Mouse (Mus musculus): ENCODE measurements around the gene Arhgdig. TPM values are rescaled to one million over a fixed set of nuclear protein-coding genes. Genes with fewer than 3 reads are reported as not detected.

Arhgdig gene
- polyA plus RNA-seq, 1 experiment from 2014 or later = 13.4 TPM

- Histone ChIP-seq H3K27ac (replicated peaks) (0 out of 2 replicates have a peak overlapping the region, but pooled peaks have one; percentile 26), H3K36me3 (replicated peaks) (no peaks in the 10 kb centered on the region), H3K4me3 (no peak overlapping the region), H3K9me3 (no peaks in the 10 kb centered on the region), H3K27me3 (replicated peaks; ENCODE audit: low read depth, poor library complexity, severe bottlenecking) (no peaks in the 10 kb centered on the region), H3K4me1 (peaks cover 20% of the 10 kb centered on the region)
- 45% methylated on average over 13 of the region's 13 CpGs for WGBS
- DNase-seq (ENCODE audit: low spot score) = no peak
These were observed 27.7 kb upstream of the Arhgdig start for GRCm38 (mm10) chr17:26235077-26235815.

- no peaks in the 10 kb centered on the region for H3K36me3 ChIP-seq (replicated peaks)
- H3K4me1 ChIP-seq = peaks cover 20% of the 10 kb centered on the region
- no peak overlapping the region for H3K4me3 ChIP-seq
- WGBS = 92% methylated on average over 8 of the region's 8 CpGs
- H3K9me3 ChIP-seq = no peaks in the 10 kb centered on the region
- H3K27ac ChIP-seq (replicated peaks) = no peak overlapping the region
- H3K27me3 ChIP-seq (replicated peaks; ENCODE audit: low read depth, poor library complexity, severe bottlenecking) = no peaks in the 10 kb centered on the region
- DNase-seq (ENCODE audit: low spot score) = no peak
These were observed 26.8 kb upstream of the Arhgdig start for GRCm38 (mm10) chr17:26234386-26234785.

DNA sequence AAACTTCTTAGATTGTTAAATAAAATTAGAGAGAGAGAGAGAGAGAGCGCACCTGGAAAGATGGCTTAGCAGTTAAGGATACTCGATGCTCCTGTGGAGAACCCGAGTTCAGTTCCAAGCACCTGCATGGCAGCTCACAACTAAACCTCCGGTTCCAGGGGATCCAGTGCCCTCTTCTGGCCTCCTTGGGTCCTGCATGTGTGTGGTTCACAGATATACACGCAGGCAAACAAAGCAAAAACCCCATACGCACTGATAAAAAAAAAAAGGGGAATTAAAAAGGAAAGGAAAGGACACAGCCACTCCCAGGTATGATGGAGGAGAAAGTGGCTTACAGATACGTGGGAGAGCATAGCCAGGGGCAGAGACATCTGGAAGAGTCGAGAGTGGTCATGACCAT is 25.3 kb upstream of the Arhgdig start:
- WGBS = 72% methylated on average over 8 of the region's 8 CpGs
- DNase-seq (ENCODE audit: low spot score) = no peak
- no peak overlapping the region for H3K4me3 ChIP-seq
- no peak overlapping the region for H3K27ac ChIP-seq (replicated peaks)
- no peaks in the 10 kb centered on the region for H3K9me3 ChIP-seq
- H3K36me3 ChIP-seq (replicated peaks) = no peaks in the 10 kb centered on the region
- no peaks in the 10 kb centered on the region for H3K27me3 ChIP-seq (replicated peaks; ENCODE audit: low read depth, poor library complexity, severe bottlenecking)
- peaks cover 20% of the 10 kb centered on the region for H3K4me1 ChIP-seq

DNA sequence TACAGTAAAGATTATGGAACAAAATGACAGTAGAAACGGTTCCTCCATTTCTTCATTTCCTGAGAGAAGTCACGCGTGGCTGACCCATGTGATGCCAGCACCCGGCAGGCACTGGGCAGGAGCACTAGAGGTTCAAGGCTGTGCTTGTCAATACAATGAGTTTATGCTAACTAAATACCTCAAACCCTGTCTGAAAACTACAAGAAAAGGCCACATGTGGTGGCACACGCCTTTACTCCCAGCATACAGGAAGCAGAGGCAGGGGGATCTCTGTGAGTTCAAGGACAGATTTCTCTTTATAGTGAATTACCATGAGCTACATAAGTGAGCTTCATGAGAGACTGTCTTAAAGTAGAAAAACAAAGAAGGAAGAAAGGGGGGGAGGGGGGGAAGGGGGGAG is 23.6 kb upstream of the Arhgdig start:
- Histone ChIP-seq H3K4me1 (peaks cover 14% of the 10 kb centered on the region), H3K36me3 (replicated peaks) (no peaks in the 10 kb centered on the region), H3K27me3 (replicated peaks; ENCODE audit: low read depth, poor library complexity, severe bottlenecking) (no peaks in the 10 kb centered on the region), H3K4me3 (no peak overlapping the region), H3K9me3 (no peaks in the 10 kb centered on the region), H3K27ac (replicated peaks) (no peak overlapping the region)
- no peak for DNase-seq (ENCODE audit: low spot score)
- WGBS = 90% methylated on average over 5 of the region's 5 CpGs

DNA sequence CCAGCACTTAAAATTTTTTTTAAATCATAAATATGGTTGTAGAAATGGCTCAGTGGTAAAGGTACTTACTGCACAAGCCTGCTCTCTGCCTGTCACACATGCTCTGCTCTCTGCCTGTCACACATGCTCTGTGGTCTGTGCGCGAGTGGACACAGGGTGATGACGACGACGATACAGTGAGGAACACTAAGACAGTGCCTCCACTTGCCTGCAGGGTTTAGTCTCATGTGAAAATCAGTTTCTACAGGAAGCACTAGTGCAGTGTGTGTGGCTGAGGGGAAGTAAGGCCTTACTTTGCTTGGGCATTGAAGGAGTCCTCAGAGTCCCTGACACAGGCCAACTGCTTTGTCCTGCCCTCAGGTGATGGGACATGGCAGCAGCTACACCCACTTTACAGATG is 22.2 kb upstream of the Arhgdig start:
- H3K36me3 ChIP-seq (replicated peaks) = no peaks in the 10 kb centered on the region
- H3K27ac ChIP-seq (replicated peaks) = no peak overlapping the region
- H3K4me3 ChIP-seq = no peak overlapping the region
- no peaks in the 10 kb centered on the region for H3K27me3 ChIP-seq (replicated peaks; ENCODE audit: low read depth, poor library complexity, severe bottlenecking)
- no peaks in the 10 kb centered on the region for H3K4me1 ChIP-seq
- no peaks in the 10 kb centered on the region for H3K9me3 ChIP-seq
- 94% methylated on average over 5 of the region's 5 CpGs for WGBS
- DNase-seq (ENCODE audit: low spot score) = no peak

GRCm38 (mm10) chr17:26225150-26225549 is 17.6 kb upstream of the Arhgdig start:
- H3K9me3 ChIP-seq = no peaks in the 10 kb centered on the region
- no peaks in the 10 kb centered on the region; the same call in 1 of the 2 replicates for H3K36me3 ChIP-seq (replicated peaks)
- no peaks in the 10 kb centered on the region for H3K27me3 ChIP-seq (replicated peaks; ENCODE audit: low read depth, poor library complexity, severe bottlenecking)
- WGBS = 88% methylated on average over 12 of the region's 12 CpGs
- DNase-seq (ENCODE audit: low spot score) = no peak
- no peaks in the 10 kb centered on the region for H3K4me1 ChIP-seq
- no peak overlapping the region for H3K27ac ChIP-seq (replicated peaks)
- H3K4me3 ChIP-seq = no peak overlapping the region

DNA sequence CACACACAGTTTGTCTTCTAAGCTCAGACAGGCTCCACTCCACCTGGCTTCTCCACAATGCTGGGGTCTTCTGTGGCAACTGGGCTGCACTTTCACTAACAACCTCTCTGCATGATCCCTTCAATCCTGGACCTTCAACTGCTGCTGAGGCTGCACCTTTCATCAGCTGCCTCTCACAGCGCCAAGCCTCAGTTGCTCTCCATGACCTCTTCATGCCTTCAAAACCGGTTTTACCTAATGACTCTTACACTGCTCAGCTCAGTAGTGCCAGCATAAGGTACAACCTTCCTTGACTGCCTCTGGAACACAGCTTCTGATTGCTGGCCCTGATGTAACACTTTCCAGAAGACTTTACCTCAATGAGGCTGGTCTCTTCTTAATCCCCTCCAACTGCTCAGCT is 13.9 kb upstream of the Arhgdig start:
- Histone ChIP-seq H3K4me1 (no peaks in the 10 kb centered on the region), H3K36me3 (replicated peaks) (peaks cover 8% of the 10 kb centered on the region; the same call in 1 of the 2 replicates), H3K27me3 (replicated peaks; ENCODE audit: low read depth, poor library complexity, severe bottlenecking) (no peaks in the 10 kb centered on the region), H3K9me3 (no peaks in the 10 kb centered on the region), H3K27ac (replicated peaks) (no peak overlapping the region), H3K4me3 (no peak overlapping the region)
- WGBS = 71% methylated on average over 2 of the region's 2 CpGs
- DNase-seq (ENCODE audit: low spot score) = no peak

DNA sequence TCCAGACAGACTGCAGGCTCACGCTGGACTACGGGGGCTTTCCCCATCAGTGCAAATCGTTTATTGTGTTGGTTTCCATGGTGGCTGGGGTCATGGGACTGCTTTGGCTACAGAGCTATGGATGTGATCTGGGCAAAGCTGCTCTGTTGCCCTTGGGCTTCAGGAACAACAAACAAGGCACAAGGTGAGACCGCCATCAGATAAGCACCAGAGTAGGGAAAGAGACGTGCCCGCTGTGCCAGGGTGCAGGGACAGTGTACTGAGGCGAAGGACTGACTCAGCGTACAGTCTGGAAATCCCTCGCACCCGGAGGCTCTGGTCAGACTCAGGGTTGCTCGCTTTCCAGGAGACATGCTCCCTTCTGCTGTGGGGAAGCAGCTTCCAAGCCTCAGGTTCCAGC is 5.1 kb upstream of the Arhgdig start:
- Histone ChIP-seq H3K9me3 (no peaks in the 10 kb centered on the region), H3K4me3 (no peak overlapping the region), H3K4me1 (no peaks in the 10 kb centered on the region), H3K27ac (replicated peaks) (no peak overlapping the region), H3K36me3 (replicated peaks) (peaks cover 8% of the 10 kb centered on the region; the same call in 1 of the 2 replicates), H3K27me3 (replicated peaks; ENCODE audit: low read depth, poor library complexity, severe bottlenecking) (no peaks in the 10 kb centered on the region)
- 91% methylated on average over 11 of the region's 11 CpGs for WGBS
- no peak for DNase-seq (ENCODE audit: low spot score)

DNA sequence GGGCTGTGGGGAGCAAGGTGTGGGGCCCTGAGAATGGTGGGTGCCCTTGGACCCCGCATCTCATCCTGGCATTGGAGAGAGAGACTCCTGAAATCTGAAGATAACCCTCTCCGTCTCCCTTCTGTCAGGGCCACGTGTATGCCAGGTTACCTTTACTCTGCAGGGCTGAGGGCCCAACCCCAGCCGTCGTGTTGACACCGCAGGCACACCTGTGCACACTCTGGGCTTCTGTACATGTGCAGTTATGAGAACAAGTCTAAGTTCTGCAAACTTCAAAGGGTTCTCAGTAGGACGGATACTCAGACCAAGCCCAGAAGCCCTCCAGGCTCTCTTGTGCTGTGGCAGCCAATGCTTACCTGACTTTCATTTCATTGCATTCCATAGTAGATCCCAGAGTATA is 4.7 kb upstream of the Arhgdig start:
- Histone ChIP-seq H3K27ac (replicated peaks) (no peak overlapping the region), H3K27me3 (replicated peaks; ENCODE audit: low read depth, poor library complexity, severe bottlenecking) (no peaks in the 10 kb centered on the region), H3K4me1 (no peaks in the 10 kb centered on the region), H3K9me3 (no peaks in the 10 kb centered on the region), H3K4me3 (no peak overlapping the region), H3K36me3 (replicated peaks) (peaks cover 8% of the 10 kb centered on the region; the same call in 1 of the 2 replicates)
- DNase-seq (ENCODE audit: low spot score) = no peak
- 92% methylated on average over 7 of the region's 7 CpGs for WGBS

- Histone ChIP-seq H3K4me3 (no peak overlapping the region), H3K27me3 (replicated peaks; ENCODE audit: low read depth, poor library complexity, severe bottlenecking) (peaks cover 47% of the 10 kb centered on the region), H3K4me1 (peaks cover 29% of the 10 kb centered on the region), H3K27ac (replicated peaks) (no peak overlapping the region), H3K36me3 (replicated peaks) (no peaks in the 10 kb centered on the region), H3K9me3 (no peaks in the 10 kb centered on the region)
- DNase-seq (ENCODE audit: low spot score) = no peak
- 77% methylated on average over 1 of the region's 1 CpGs for WGBS
These were observed 1.2 kb downstream of the Arhgdig start for GRCm38 (mm10) chr17:26206392-26206791.

DNA sequence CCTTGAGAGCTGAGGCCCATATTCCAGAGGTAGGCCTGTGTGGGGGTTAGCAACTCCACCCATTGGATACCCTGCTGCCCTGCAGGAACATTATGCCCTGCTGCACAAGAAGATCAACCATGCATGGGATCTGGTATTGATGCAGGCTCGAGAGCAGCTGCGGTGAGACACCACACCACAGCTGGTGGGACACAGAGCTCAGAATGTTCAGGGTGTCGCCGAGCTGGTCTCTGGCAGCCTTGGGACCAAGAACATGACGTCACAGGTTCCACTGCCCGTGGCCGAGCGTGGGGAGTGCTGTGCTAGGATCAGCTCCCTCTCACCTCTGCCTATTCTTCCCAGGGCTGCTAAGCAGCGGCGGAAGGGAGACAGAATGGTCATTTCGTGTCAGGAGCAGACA is 2.8 kb downstream of the Arhgdig start:
- Histone ChIP-seq H3K27ac (replicated peaks) (no peak overlapping the region), H3K27me3 (replicated peaks; ENCODE audit: low read depth, poor library complexity, severe bottlenecking) (peaks cover 63% of the 10 kb centered on the region), H3K4me3 (no peak overlapping the region), H3K36me3 (replicated peaks) (no peaks in the 10 kb centered on the region), H3K9me3 (no peaks in the 10 kb centered on the region), H3K4me1 (peaks cover 41% of the 10 kb centered on the region)
- DNase-seq (ENCODE audit: low spot score) = no peak
- 38% methylated on average over 11 of the region's 11 CpGs for WGBS

DNA sequence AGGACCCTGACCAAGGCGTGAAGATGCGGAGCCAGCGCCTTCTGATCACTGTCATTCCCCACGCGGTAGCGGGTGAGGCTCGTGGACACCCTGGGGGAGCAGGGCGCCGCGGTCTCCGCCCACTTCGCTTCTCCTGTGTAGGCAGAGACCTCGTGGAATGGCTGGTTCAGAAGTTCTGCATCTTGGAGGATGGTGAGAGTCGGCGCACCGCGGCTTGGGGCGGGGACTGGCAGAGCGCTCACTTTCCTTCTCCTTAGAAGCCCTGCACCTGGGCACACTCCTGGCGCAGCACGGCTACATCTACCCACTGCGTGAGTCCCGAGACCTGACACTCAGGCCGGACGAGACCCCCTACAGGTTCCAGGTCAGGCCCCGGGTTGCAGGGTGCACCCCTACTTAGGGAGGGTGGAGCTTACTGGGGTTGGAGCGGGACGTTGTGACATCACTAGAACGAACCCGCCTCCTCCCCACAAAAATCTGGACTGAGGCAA is 4.2 kb downstream of the Arhgdig start:
- Histone ChIP-seq H3K27ac (replicated peaks) (peak overlapping the region; percentile 11; the same call in 1 of the 2 replicates), H3K9me3 (no peaks in the 10 kb centered on the region), H3K4me1 (peaks cover 41% of the 10 kb centered on the region), H3K4me3 (peak overlapping the region; percentile 61), H3K36me3 (replicated peaks) (peaks cover 8% of the 10 kb centered on the region), H3K27me3 (replicated peaks; ENCODE audit: low read depth, poor library complexity, severe bottlenecking) (peaks cover 77% of the 10 kb centered on the region)
- peak; percentile 47 for DNase-seq (ENCODE audit: low spot score)
- 1% methylated on average over 30 of the region's 30 CpGs for WGBS

DNA sequence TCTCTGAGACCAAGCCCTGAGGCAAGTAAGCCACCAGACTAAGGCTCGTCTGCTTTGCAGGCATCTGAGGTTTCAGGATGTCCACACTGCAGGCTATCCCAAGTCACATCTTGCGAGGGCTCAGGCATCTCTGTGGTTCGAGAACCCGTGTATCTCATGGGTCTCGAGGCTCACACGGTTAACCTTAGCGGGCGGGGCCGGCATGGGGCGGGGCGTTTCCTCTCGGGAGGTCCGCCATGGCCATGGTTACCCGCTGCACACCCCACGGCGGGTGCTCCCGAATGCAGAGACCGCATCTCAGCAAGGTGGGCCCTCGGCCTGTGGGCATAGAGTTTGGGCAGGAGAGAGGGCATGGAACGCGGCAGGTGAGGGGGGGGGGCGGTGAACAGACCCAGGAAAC is 4.8 kb downstream of the Arhgdig start, which contains the start of gene Rgs11:
TSS of gene Rgs11 (plus strand) at position 215 of the 400 bp plus-strand sequence.
- H3K36me3 ChIP-seq (replicated peaks) = peaks cover 14% of the 10 kb centered on the region
- peaks cover 41% of the 10 kb centered on the region for H3K4me1 ChIP-seq
- peaks cover 81% of the 10 kb centered on the region for H3K27me3 ChIP-seq (replicated peaks; ENCODE audit: low read depth, poor library complexity, severe bottlenecking)
- 2% methylated on average over 22 of the region's 22 CpGs for WGBS
- DNase-seq (ENCODE audit: low spot score) = peak; percentile 26
- peak within 1 kb of the TSS; percentile 61 for H3K4me3 ChIP-seq
- no peaks in the 10 kb centered on the region for H3K9me3 ChIP-seq
- H3K27ac ChIP-seq (replicated peaks) = peak within 1 kb of the TSS; percentile 11; the same call in 1 of the 2 replicates
